8 mouse cellular contexts compared by ENCODE assay signal in the genomic region with DNA sequence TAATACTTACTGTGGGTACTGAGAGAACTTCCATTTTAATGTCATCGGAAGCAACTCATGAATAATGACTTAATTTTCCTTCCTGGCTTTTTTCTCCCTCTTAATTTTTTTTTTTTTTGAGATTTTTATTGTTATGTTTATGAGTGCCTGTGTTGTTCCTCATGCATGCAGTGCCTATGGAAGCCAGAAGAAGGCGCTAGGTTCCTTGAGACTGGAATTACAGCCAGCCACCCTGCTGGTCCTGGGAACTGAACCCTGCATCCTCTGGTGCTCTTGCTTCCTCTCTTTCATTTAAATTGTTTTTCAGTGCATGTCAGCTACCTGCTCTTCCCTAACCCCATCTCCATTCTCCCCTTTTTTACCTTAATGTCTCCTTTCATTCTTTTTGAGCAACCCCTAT. TPM values are rescaled to one million over a fixed set of nuclear protein-coding genes. Genes with fewer than 3 reads are reported as not detected.
DNase-seq lines count a peak whose midpoint lies in the region; ATAC-seq and TF ChIP-seq lines count a peak whose summit lies in the region.

No protein-coding gene starts in this region.

- no peak overlapping the region for H3K4me3 ChIP-seq in ES-Bruce4 (ENCODE audit: low read depth, low read length)
- peak overlapping the region; percentile 96 for H3K4me3 ChIP-seq in embryonic facial prominence, embryonic 14.5 days (ENCODE audit: low read depth, low read length)
- peak overlapping the region; percentile 96 for H3K4me3 ChIP-seq in intestine, postnatal 0 days (ENCODE audit: low read depth, low read length)

- TF ChIP-seq CTCF in ES-Bruce4 (IDR thresholded peaks at IDR 0.05; ENCODE audit: low read depth, low read length), result peak; percentile 71
- peak; percentile 69 for TF ChIP-seq CTCF in intestine, postnatal 0 days (IDR thresholded peaks at IDR 0.05; ENCODE audit: low read depth)

- H3K9me3 ChIP-seq in ES-Bruce4 (replicated peaks; ENCODE audit: control insufficient read depth, insufficient read depth, low read length, poor library complexity, severe bottlenecking), result no peaks in the 10 kb centered on the region
- no peaks in the 10 kb centered on the region for H3K9me3 ChIP-seq in embryonic facial prominence, embryonic 14.5 days (ENCODE audit: control insufficient read depth, low read length)
- H3K9me3 ChIP-seq in intestine, postnatal 0 days (ENCODE audit: control insufficient read depth), result no peaks in the 10 kb centered on the region

- WGBS in embryonic facial prominence, embryonic 14.5 days, result 52% methylated on average over 2 of the region's 2 CpGs
- WGBS in intestine, postnatal 0 days, result 64% methylated on average over 2 of the region's 2 CpGs

- H3K27ac ChIP-seq in ES-Bruce4 (ENCODE audit: insufficient read depth, low read length), result no peak overlapping the region
- H3K27ac ChIP-seq in embryonic facial prominence, embryonic 14.5 days (replicated peaks; ENCODE audit: low read depth, low read length), result no peak overlapping the region
- no peak overlapping the region for H3K27ac ChIP-seq in intestine, postnatal 0 days (ENCODE audit: low read depth, low read length)

- 0 out of 2 replicates have a peak, but pooled peaks cover 8% of the 10 kb centered on the region for H3K36me3 ChIP-seq in ES-Bruce4 (ENCODE audit: control insufficient read depth, insufficient read depth, low read length, poor library complexity, severe bottlenecking)
- H3K36me3 ChIP-seq in embryonic facial prominence, embryonic 14.5 days (ENCODE audit: control insufficient read depth, insufficient read depth, low read length), result peaks cover 24% of the 10 kb centered on the region
- H3K36me3 ChIP-seq in intestine, postnatal 0 days (ENCODE audit: control insufficient read depth, insufficient read depth), result 0 out of 2 replicates have a peak, but pooled peaks cover 4% of the 10 kb centered on the region

- H3K4me1 ChIP-seq in ES-Bruce4 (ENCODE audit: control insufficient read depth, insufficient read depth, low read length), result peaks cover 2% of the 10 kb centered on the region
- H3K4me1 ChIP-seq in embryonic facial prominence, embryonic 14.5 days (ENCODE audit: control insufficient read depth, insufficient read depth, low read length), result peaks cover 17% of the 10 kb centered on the region
- no peaks in the 10 kb centered on the region; the same call in 1 of the 2 replicates for H3K4me1 ChIP-seq in intestine, postnatal 0 days (replicated peaks; ENCODE audit: control insufficient read depth, insufficient read depth, low read length)

- ATAC-seq in embryonic facial prominence, embryonic 14.5 days (ENCODE audit: low read depth), result no peak
- no peak for ATAC-seq in intestine, postnatal 0 days

- TF ChIP-seq POLR2A in ES-Bruce4 (IDR thresholded peaks at IDR 0.05; ENCODE audit: insufficient read depth, low read length), result no peak

- H3K9ac ChIP-seq in ES-Bruce4 (ENCODE audit: low read depth, poor library complexity, severe bottlenecking), result no peak overlapping the region
- H3K9ac ChIP-seq in embryonic facial prominence, embryonic 14.5 days (ENCODE audit: low read depth, low read length), result no peak overlapping the region
- H3K9ac ChIP-seq in intestine, postnatal 0 days (ENCODE audit: low read depth, low read length), result no peak overlapping the region

- no peak for TF ChIP-seq EP300 in ES-Bruce4 (IDR thresholded peaks at IDR 0.05; ENCODE audit: insufficient read depth, low read depth, low read length)

- H3K27me3 ChIP-seq in ES-Bruce4 (ENCODE audit: control insufficient read depth, insufficient read depth, low read length, poor library complexity, severe bottlenecking), result no peaks in the 10 kb centered on the region
- no peaks in the 10 kb centered on the region for H3K27me3 ChIP-seq in embryonic facial prominence, embryonic 14.5 days (replicated peaks; ENCODE audit: control insufficient read depth, insufficient read depth, low read length)
- no peaks in the 10 kb centered on the region for H3K27me3 ChIP-seq in intestine, postnatal 0 days (replicated peaks; ENCODE audit: control insufficient read depth, insufficient read depth, low read length)

- H3K4me2 ChIP-seq in embryonic facial prominence, embryonic 14.5 days (ENCODE audit: low read depth, low read length), result peak overlapping the region; percentile 64
- H3K4me2 ChIP-seq in intestine, postnatal 0 days (replicated peaks; ENCODE audit: low read depth), result peak overlapping the region; percentile 96

- DNase-seq in cerebellum, adult 8-10 months, result peak; percentile 49
- no peak for DNase-seq in cerebellum, adult 11 months
- peak; percentile 32 for DNase-seq in embryonic facial prominence, embryonic 14.5 days (ENCODE audit: low spot score)
- DNase-seq in lung, postnatal 25 days (ENCODE audit: low spot score), result peak; percentile 18
- DNase-seq in right cerebral cortex, postnatal 25 days, result no peak
- DNase-seq in spleen, postnatal 14 days (ENCODE audit: low spot score in 2 of 2), result no peak

RNA-seq across cellular contexts. Expression of gene Cnnm3, which starts 2.1 kb away (rescaled TPM):
- 17.4 and 18.0 TPM in 2 replicates for polyA plus RNA-seq in ES-Bruce4 (2011; ENCODE audit: insufficient read depth, insufficient read length, low read depth, missing spikeins)
- 4.8 and 5.1 TPM in 2 replicates for polyA plus RNA-seq in embryonic facial prominence, embryonic 14.5 days (2014; fragmentation: Nextera tagmentation; extraction: Ambion mirVana)
- polyA plus RNA-seq in intestine, postnatal 0 days (2015; fragmentation: Nextera tagmentation; extraction: Ambion mirVana), result 2.5 and 2.6 TPM in 2 replicates

RNA-seq across cellular contexts. Expression of gene Ankrd23, which starts 23.0 kb away (rescaled TPM):
- polyA plus RNA-seq in ES-Bruce4 (2011; ENCODE audit: insufficient read depth, insufficient read length, low read depth, missing spikeins), result 6.8 and 6.9 TPM in 2 replicates
- polyA plus RNA-seq in embryonic facial prominence, embryonic 14.5 days (2014; fragmentation: Nextera tagmentation; extraction: Ambion mirVana), result 12.3 and 13.2 TPM in 2 replicates
- polyA plus RNA-seq in intestine, postnatal 0 days (2015; fragmentation: Nextera tagmentation; extraction: Ambion mirVana), result 2.1 and 3.8 TPM in 2 replicates

RNA-seq across cellular contexts. Expression of gene Gm42417, which starts 25.5 kb away (rescaled TPM):
- 1.2 TPM in 1 of 2 replicates, not detected in the other for polyA plus RNA-seq in ES-Bruce4 (2011; ENCODE audit: insufficient read depth, insufficient read length, low read depth, missing spikeins)
- not detected in 2 replicates for polyA plus RNA-seq in embryonic facial prominence, embryonic 14.5 days (2014; fragmentation: Nextera tagmentation; extraction: Ambion mirVana)
- 0.22 TPM in 1 of 2 replicates, not detected in the other for polyA plus RNA-seq in intestine, postnatal 0 days (2015; fragmentation: Nextera tagmentation; extraction: Ambion mirVana)

RNA-seq across cellular contexts. Expression of gene Ankrd39, which starts 33.5 kb away (rescaled TPM):
- polyA plus RNA-seq in ES-Bruce4 (2011; ENCODE audit: insufficient read depth, insufficient read length, low read depth, missing spikeins), result 6.4 and 8.8 TPM in 2 replicates
- polyA plus RNA-seq in embryonic facial prominence, embryonic 14.5 days (2014; fragmentation: Nextera tagmentation; extraction: Ambion mirVana), result 19.5 and 20.0 TPM in 2 replicates
- 15.0 and 18.5 TPM in 2 replicates for polyA plus RNA-seq in intestine, postnatal 0 days (2015; fragmentation: Nextera tagmentation; extraction: Ambion mirVana)

RNA-seq across cellular contexts. Expression of gene Cnnm4, which starts 42.3 kb away (rescaled TPM):
- polyA plus RNA-seq in ES-Bruce4 (2011; ENCODE audit: insufficient read depth, insufficient read length, low read depth, missing spikeins), result 4.7 and 5.4 TPM in 2 replicates
- 13.5 and 13.9 TPM in 2 replicates for polyA plus RNA-seq in embryonic facial prominence, embryonic 14.5 days (2014; fragmentation: Nextera tagmentation; extraction: Ambion mirVana)
- polyA plus RNA-seq in intestine, postnatal 0 days (2015; fragmentation: Nextera tagmentation; extraction: Ambion mirVana), result 17.4 and 18.4 TPM in 2 replicates

Comparison
In these comparisons a context has a peak if more than half of its experiments do, and no peak if none do; other contexts are left out.
1. DNase-seq: peak in cerebellum, adult 8-10 months (single experiment), embryonic facial prominence, embryonic 14.5 days (single experiment) and lung, postnatal 25 days (single experiment); none in cerebellum, adult 11 months (single experiment), right cerebral cortex, postnatal 25 days (single experiment) and spleen, postnatal 14 days (0 of 2).